Mouse (Mus musculus) midbrain, embryonic 11.5 days (tissue): ENCODE measurements around the gene Afg3l1. TPM values are rescaled to one million over a fixed set of nuclear protein-coding genes. Genes with fewer than 3 reads are reported as not detected.
A peak's percentile ranks its signal among the peaks of the same experiment; 100 is the strongest.
"Not testable (repeated sequence)": the region's sequence is repeated elsewhere in the genome, so short reads cannot be mapped to it uniquely, and the experiment has no call there.

Experiments
- ATAC-seq: fragments of 200-750 bp; cut with Nextera tagmentation; 2 replicates; pipeline ENCODE4 v1.8.0; 2017; ENCODE audit warnings: moderate TSS enrichment, moderate library complexity; ENCODE audit not compliant: low FRiP score
- DNase-seq: peaks from one replicate; pipeline ENCODE4 v3.0.0; 2015; ENCODE audit warnings: low spot score; ENCODE audit errors: missing footprints
- H3K27ac ChIP-seq: fragments of 300-500 bp; sonication (generic); 2 replicates; pipeline ENCODE4 v1.5.1; 2014; ENCODE audit warnings: low read depth, low read length
- H3K27me3 ChIP-seq: fragments of 300-500 bp; sonication (generic); 2 replicates; pipeline ENCODE4 v1.6.1; 2014; ENCODE audit warnings: mild to moderate bottlenecking, low read length, moderate library complexity, mixed read lengths; ENCODE audit not compliant: control insufficient read depth, insufficient read depth
- H3K36me3 ChIP-seq: fragments of 300-500 bp; sonication (generic); 2 replicates; pipeline ENCODE4 v1.6.1; 2014; ENCODE audit warnings: mild to moderate bottlenecking, low read length, moderate library complexity, mixed read lengths; ENCODE audit not compliant: control insufficient read depth, insufficient read depth
- H3K4me1 ChIP-seq: fragments of 300-500 bp; sonication (generic); 2 replicates; pipeline ENCODE4 v1.6.1; 2014; ENCODE audit warnings: low read length; ENCODE audit not compliant: control insufficient read depth, insufficient read depth
- H3K4me2 ChIP-seq: fragments of 300-500 bp; sonication (generic); 2 replicates; pipeline ENCODE4 v1.6.1; 2014; ENCODE audit warnings: mild to moderate bottlenecking, moderate library complexity
- H3K4me3 ChIP-seq: fragments of 300-500 bp; sonication (generic); 2 replicates; pipeline ENCODE4 v1.5.1; 2014; ENCODE audit warnings: low read depth, low read length
- H3K9ac ChIP-seq: fragments of 300-500 bp; sonication (generic); 2 replicates; pipeline ENCODE4 v1.6.1; 2014; ENCODE audit warnings: low read length
- H3K9me3 ChIP-seq: fragments of 300-500 bp; sonication (generic); 2 replicates; pipeline ENCODE4 v1.6.1; 2016; ENCODE audit warnings: low read length; ENCODE audit not compliant: control insufficient read depth
- WGBS: fragments of 180-500 bp; shearing (Covaris S2); extraction: QIAGEN DNeasy Blood & Tissue Kit; methylation state at CpG from one replicate; pipeline ENCODE4 v1.1.7; 2014; 5-methylcytosine and 5-hydroxymethylcytosine counted together
- polyA plus RNA-seq: library from polyadenylated mRNA; unstranded; fragments of >200 nt; fragmentation: Nextera tagmentation; extraction: Ambion mirVana; gene quantifications from 2 replicates; pipeline ENCODE4 v1.2.1, GENCODE M21; 2014

Afg3l1 gene
- polyA plus RNA-seq, 1 experiment from 2014 or later: 39.9 TPM

DNA sequence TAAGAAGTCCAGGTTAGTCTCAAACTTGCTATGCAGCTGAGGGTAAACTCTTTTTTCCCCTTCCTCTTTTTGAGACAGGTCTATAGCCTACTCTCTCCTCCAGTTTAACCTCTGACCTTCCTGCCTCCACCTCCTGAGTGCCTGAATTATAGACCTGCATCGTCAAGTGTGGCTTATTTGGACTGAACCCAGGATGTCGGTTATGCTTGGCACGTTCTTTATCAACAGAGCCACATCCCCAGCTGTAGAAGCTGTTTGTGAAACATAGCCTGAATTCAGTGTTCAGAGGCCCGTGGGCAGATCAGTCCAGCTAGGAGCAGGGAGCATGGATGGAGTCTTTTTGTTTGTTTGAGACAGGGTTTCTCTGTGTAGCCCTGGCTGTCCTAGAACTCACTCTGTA, 25.6 kb upstream of the Afg3l1 start:
- Histone ChIP-seq H3K9ac (no peak overlapping the region), H3K27ac (no peak overlapping the region), H3K27me3 (no peaks in the 10 kb centered on the region), H3K4me3 (no peak overlapping the region), H3K4me2 (no peak overlapping the region), H3K36me3 (peaks cover 10% of the 10 kb centered on the region), H3K4me1 (no peaks in the 10 kb centered on the region), H3K9me3 (no peaks in the 10 kb centered on the region)
- no peak for ATAC-seq
- 90% methylated on average over 4 of the region's 4 CpGs for WGBS
- DNase-seq: no peak

DNA sequence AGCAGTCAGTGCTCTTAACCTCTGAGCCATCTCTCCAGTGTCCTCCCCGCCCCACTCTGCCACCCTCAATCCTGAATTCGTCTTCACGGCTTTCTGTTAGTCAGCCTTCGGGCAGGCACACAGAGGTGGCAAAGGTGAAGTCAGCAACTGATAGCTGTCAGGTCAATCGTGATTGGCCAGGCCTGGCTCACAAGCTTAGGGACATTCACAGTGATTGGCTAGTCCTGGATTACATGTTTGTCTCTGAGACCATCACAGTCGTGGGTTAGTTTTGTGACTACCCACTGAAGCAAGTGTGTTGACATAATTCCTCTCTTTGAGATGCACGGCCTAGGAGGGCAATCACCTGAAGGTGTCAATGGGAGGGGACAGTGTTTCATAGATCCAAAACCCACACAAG, 24.4 kb upstream of the Afg3l1 start:
- Histone ChIP-seq H3K9me3 (no peaks in the 10 kb centered on the region), H3K36me3 (peaks cover 17% of the 10 kb centered on the region), H3K27ac (no peak overlapping the region), H3K27me3 (no peaks in the 10 kb centered on the region), H3K4me2 (no peak overlapping the region), H3K9ac (no peak overlapping the region), H3K4me3 (no peak overlapping the region), H3K4me1 (no peaks in the 10 kb centered on the region)
- WGBS: 88% methylated on average over 7 of the region's 7 CpGs
- ATAC-seq (no peak), DNase-seq (no peak)

DNA sequence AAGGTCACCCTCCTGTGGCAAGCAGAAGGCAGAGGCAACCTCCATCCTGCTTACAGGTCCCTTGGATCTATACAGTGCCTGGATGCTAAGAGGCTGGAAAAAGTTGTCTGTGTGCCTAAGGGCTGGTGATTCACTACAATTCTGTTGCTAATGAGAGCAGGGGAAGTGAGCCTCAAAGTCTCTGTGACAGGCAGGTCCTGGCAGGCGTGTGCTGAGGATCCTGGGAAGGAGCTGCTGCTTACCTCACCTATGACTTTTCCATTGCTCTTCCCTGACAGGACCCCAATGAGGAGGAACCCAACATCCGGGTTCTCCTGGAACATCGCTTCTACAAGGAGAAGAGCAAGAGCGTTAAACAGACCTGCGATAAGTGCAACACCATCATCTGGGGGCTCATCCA, 23.8 kb upstream of the Afg3l1 start:
- Histone ChIP-seq H3K36me3 (peaks cover 17% of the 10 kb centered on the region), H3K4me1 (no peaks in the 10 kb centered on the region), H3K9me3 (no peaks in the 10 kb centered on the region), H3K9ac (no peak overlapping the region), H3K27ac (no peak overlapping the region), H3K4me2 (no peak overlapping the region), H3K4me3 (no peak overlapping the region), H3K27me3 (no peaks in the 10 kb centered on the region)
- DNase-seq (no peak), ATAC-seq (no peak)
- WGBS: 81% methylated on average over 5 of the region's 5 CpGs

DNA sequence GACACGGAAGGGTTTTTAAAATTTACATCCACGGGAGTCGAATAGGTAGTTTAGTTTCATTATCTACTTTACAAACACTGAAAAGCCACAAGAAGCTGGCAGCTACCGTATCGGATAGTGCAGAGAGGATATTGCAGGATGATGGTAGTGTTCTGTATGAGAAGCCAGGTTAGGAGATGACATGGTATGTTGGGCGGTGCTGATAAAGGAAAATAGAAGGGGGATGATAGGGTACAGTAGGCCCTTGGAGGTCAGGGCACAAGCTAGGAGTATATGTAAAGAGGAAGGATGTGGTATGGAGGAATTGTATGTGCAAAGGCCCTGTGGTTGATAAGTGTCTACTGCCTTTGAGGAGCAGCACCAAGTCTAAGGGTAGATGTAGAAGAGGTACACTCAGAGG, 23.1 kb upstream of the Afg3l1 start:
- ATAC-seq: no peak
- H3K4me1 ChIP-seq: no peaks in the 10 kb centered on the region
- 96% methylated on average over 6 of the region's 6 CpGs for WGBS

DNA sequence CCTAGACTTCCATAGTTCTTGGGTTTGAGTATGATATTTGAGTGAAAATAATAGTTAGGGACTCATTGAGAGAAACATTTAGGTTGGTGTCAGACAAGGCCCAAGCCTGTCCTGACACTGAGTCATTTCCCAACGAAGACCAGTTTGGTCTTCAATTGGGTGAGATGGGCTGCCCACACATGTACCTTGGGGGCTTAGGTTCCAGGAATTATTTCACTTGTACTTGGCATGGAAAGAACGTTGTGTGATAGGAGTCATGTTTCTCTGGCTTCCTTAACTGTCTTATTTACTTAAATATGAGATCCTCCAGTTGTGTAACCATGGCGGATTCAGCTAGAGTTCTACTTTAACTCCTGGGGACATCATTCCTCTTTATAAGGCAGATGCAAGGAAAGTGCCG, 14.1 kb upstream of the Afg3l1 start:
- H3K27ac ChIP-seq: no peak overlapping the region
- whole genome bisulfite sequencing: 88% methylated on average over 4 of the region's 4 CpGs
- H3K27me3 ChIP-seq: no peaks in the 10 kb centered on the region
- DNase-seq (no peak), ATAC-seq (no peak)
- H3K4me3 ChIP-seq: no peak overlapping the region
- no peaks in the 10 kb centered on the region for H3K9me3 ChIP-seq
- no peak overlapping the region for H3K9ac ChIP-seq
- no peaks in the 10 kb centered on the region for H3K4me1 ChIP-seq
- peaks cover 7% of the 10 kb centered on the region; the same call in 1 of the 2 replicates for H3K36me3 ChIP-seq
- no peak overlapping the region for H3K4me2 ChIP-seq

More for the DNA sequence above, 23.1 kb upstream of the Afg3l1 start:
- no peak for DNase-seq
- no peak overlapping the region for H3K27ac ChIP-seq
- no peaks in the 10 kb centered on the region for H3K9me3 ChIP-seq
- H3K4me2 ChIP-seq: no peak overlapping the region
- peaks cover 19% of the 10 kb centered on the region for H3K36me3 ChIP-seq
- no peaks in the 10 kb centered on the region for H3K27me3 ChIP-seq
- no peak overlapping the region for H3K4me3 ChIP-seq
- no peak overlapping the region for H3K9ac ChIP-seq

DNA sequence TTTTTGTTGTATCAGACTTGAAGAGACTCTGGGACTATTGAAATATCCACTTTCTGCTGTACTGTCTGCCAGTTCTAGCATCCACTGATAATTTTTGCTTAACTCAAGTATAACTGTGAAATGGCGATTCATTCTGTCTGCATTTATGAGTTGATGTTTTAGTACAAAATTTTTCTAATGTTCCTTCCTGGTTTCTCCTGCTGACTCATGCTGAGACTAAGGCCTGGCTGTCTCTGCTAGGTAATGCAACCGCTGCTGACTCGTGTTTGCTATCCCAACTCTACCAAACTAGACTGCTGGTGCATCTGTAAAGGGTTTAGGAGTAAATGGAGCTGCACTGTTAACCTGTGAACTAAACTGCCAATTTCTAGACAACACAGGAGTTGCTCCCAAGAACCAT, 10.2 kb upstream of the Afg3l1 start:
- H3K4me2 ChIP-seq: no peak overlapping the region
- 80% methylated on average over 3 of the region's 3 CpGs for WGBS
- no peak overlapping the region for H3K9ac ChIP-seq
- H3K9me3 ChIP-seq: no peaks in the 10 kb centered on the region
- H3K27me3 ChIP-seq: no peaks in the 10 kb centered on the region
- no peak overlapping the region for H3K27ac ChIP-seq
- no peak overlapping the region for H3K4me3 ChIP-seq
- DNase-seq: no peak
- ATAC-seq: no peak
- no peaks in the 10 kb centered on the region for H3K4me1 ChIP-seq
- H3K36me3 ChIP-seq: no peaks in the 10 kb centered on the region

DNA sequence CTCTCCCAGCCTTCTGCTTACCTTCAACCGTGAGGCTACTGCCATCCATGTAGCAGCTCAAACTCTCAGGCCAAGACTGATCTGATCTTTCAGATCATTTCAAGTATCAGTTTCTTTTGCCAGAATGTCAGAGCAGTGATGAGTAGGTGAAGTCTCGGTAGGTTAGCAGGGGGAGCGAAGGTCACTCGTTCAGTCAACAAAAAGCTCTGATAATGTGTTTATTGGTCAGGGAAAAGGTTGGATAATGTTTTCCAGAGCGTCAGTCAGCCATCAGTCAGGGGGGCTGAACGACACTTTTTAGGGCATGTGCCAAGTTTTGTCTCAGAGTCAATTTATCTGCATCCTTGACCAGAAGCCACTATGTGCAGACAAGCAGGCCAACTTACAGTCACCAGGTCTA, 4.7 kb upstream of the Afg3l1 start:
- not testable (repeated sequence) for H3K4me2 ChIP-seq, H3K4me1 ChIP-seq, H3K27me3 ChIP-seq, ATAC-seq, DNase-seq, H3K4me3 ChIP-seq, H3K9ac ChIP-seq, H3K36me3 ChIP-seq, H3K9me3 ChIP-seq, H3K27ac ChIP-seq
- 71% methylated on average over 6 of the region's 6 CpGs for WGBS

DNA sequence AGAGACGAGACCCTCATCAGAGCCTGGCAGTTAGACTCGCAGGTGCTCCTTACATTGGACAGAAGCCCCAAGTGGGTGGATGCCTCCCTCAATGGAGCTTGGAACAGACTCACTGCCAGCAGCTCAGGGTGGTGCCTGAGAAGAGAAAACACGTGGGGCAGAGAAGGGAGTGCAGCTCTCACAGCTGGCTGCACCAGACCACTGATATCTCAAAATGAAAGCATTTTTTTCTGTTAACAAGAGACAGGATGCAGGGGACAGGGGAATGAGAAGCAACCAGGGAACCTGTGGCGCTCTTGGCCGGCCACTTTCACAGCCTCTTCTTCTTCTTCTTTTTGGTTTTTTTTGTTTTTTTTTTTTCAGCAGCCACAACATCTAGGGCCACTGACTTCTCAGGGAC, 3.2 kb upstream of the Afg3l1 start:
- not testable (repeated sequence) for H3K36me3 ChIP-seq, DNase-seq, H3K4me2 ChIP-seq, H3K9ac ChIP-seq, ATAC-seq, H3K4me3 ChIP-seq, H3K9me3 ChIP-seq, H3K27me3 ChIP-seq, H3K27ac ChIP-seq
- H3K4me1 ChIP-seq: peaks cover 10% of the 10 kb centered on the region
- WGBS: 70% methylated on average over 5 of the region's 5 CpGs

DNA sequence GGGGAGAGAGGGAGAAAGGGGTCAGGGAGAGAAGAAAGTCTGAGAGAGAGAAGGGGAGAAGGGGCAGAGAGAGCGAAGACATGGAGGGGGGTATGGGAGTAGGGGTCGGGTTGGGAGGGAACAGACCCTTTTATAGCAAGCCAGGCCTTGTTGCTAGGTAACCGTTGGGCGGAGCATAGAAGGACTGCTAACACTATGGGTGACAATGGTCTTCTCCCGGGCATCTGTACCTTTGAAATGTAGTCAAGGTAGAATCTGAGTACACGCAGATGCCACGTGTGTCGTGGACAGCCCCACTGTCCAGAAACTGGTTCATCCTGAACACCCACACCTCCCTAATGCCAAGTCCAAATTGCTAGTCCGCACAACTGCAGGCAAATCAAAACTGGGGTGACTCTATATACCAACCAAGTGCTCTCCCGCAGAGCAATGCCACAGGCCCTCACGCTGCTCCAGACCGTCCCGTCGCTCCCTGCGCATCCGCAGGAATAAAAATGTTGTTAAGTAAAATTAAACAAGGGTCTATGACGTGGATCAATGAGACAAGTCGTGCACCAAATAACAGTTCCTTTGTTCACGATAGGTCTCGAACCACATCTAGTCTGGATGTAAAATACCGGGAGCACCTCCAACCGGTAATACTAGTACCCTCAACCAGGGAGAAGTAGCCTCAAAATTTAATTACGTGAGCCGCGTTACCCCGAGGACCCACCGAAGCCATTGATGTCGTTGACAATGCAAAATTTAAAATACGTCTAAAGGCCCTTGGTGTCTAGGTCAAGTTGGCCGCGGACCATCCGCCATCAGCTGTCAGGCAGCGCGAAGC, 579 bp upstream of the Afg3l1 start:
- no peaks in the 10 kb centered on the region for H3K9me3 ChIP-seq

More for the DNA sequence above, 579 bp upstream of the Afg3l1 start:
- Histone ChIP-seq H3K4me1 (peaks cover 10% of the 10 kb centered on the region), H3K4me2 (peak overlapping the region; percentile 57), H3K9ac (peak overlapping the region; percentile 88), H3K27me3 (no peaks in the 10 kb centered on the region), H3K36me3 (0 out of 2 replicates have a peak, but pooled peaks cover 2% of the 10 kb centered on the region), H3K4me3 (peak overlapping the region; percentile 85), H3K27ac (peak overlapping the region; percentile 88)
- 9% methylated on average over 34 of the region's 34 CpGs for WGBS
- peak; percentile 90 for DNase-seq
- ATAC-seq: peak; percentile 59
